Mouse (Mus musculus) small intestine, adult 2 months (tissue): ENCODE data around the gene Ifi35.

Source experiments
- CTCF ChIP-seq: fragments of 200-500 bp; IDR thresholded peaks from 2 replicates; pipeline ENCODE4 v1.5.1; 2012; ENCODE audit warnings: low read depth, mild to moderate bottlenecking, control low read depth, inconsistent platforms, low read length, moderate library complexity, mixed read lengths; ENCODE audit not compliant: insufficient replicate concordance, insufficient read length; ENCODE audit errors: extremely low read depth
- POLR2A ChIP-seq: fragments of 200-500 bp; IDR thresholded peaks from 2 replicates; pipeline ENCODE4 v1.6.1; 2012; ENCODE audit warnings: low read depth, mild to moderate bottlenecking, control low read depth, inconsistent platforms, low read length, moderate library complexity

- TF ChIP-seq CTCF (no peak), POLR2A (no peak)
Observed at GRCm38 (mm10) chr11:101458217-101458616, 10.0 kb downstream of the Ifi35 start.
